Mouse (Mus musculus): ENCODE results near the gene Zfp651. TPM values are rescaled to one million over a fixed set of nuclear protein-coding genes. Genes with fewer than 3 reads are reported as not detected.

Zfp651 gene
- polyA plus RNA-seq (2017; shearing (Covaris generic)) = 0.06 TPM

DNA sequence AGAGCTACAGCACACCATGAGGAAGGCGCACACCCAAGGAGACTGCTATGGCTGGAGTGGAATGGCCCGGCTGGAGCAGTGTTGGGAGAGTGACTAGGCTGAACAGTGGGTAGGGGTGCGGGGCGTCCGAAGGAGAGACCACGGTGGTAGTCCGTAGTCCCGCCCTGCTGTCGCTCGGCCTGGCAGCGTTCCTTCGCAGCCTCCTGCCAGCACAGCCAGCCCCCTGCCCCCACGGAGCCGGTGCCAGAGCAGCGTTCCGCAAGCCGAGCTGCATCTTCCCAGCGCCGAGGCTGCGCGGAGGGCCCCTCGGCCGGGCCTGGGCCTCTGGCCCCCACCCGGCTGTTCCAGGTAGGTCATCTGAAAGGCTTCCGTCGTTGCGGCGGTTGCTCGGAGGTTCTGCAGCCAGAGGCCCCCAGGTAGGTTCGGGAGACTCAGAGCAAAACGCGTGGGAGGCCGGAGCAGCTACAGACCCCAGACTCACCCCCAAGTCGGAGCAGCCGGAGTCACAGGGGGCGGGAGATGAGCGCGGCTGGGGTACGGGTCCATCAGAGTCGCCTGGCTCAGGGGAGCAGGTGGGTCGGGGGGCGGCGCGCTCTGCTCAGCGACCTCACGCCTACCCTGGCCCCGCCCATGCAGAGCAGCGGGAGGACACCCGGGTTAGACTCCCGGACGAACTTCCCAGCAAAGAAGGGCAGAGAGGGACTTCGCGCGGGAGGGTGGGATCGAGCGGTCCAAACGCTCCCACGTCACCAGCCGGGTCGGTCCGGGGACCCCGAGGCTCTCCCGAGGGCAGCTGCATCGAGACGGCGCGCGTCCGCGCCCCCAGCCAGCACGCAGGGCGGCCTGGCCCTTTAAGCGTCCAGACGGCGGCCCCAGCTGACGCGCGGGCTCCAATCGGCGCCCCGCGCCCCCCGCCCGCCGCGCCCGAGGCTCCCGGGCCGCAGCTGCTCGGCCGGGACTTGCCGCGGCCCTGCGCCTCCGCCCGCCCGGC, at the start of gene Zfp651:
Gene Zfp651 (plus strand): TSS at position 240 of the 991 bp plus-strand sequence.

DNA sequence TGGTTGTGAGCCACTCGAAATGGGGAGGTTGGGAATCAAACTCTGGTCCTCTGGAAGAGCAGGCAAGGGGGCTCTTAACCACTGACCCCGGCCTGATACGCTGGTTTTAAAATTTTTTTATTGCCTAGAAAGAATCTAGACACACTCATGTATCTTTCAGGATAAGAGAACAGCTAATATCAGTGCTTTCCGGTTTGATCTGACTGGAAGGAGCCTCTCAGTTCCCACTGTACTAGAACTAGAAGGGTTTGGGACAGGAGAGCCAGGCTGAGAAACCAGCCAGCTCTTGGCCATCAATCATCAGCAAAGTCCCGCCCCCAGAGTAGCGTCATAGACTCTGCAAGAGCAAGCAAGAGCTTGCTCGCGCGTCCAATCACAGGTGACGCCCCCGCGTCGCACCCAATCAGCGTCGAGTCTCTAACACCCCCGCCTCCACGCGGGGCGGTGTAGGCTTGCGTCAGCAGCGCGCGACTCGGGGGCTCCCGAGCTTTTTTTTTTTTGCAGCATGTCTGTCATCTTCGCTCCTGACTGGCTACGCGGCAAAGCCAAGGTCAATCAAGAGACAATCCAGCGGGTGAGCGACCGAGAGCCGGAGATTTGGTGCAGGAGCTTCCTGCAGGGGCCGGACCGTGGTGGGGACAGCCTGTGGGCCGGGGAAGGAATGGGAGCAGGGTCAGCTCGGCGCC, 49.1 kb upstream of the Zfp651 start, which contains the start of gene Ss18l2:
Gene Ss18l2 (plus strand): TSS at position 432 of the 686 bp plus-strand sequence.

DNA sequence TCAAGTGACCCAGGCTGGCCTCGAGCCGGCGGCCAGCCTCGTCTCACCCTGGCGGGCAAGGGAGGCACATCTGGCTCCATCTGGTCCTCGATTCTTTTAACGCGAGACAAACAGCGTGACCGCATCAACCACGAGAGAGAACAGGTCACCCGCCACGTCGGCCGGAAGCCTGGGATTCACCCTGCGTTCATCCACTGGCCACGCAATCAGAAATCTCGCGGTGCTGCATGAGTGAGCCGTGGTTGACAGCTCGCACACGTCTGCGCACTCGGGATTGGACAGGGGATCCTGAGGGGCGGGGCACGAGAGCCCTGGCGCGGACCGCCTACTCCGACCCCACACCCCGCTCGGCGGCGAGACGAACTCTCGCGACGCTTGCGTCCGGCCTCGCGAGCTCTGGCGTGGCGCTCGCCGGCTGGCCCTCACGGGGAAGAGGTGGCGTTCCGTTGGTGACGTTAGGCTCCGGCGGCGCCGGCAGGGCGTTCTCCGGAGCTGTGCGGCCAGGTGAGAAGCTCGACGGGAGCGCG, 40.3 kb upstream of the Zfp651 start, which contains the start of gene Nktr:
Gene Nktr (plus strand): TSS at position 378 of the 527 bp plus-strand sequence.

DNA sequence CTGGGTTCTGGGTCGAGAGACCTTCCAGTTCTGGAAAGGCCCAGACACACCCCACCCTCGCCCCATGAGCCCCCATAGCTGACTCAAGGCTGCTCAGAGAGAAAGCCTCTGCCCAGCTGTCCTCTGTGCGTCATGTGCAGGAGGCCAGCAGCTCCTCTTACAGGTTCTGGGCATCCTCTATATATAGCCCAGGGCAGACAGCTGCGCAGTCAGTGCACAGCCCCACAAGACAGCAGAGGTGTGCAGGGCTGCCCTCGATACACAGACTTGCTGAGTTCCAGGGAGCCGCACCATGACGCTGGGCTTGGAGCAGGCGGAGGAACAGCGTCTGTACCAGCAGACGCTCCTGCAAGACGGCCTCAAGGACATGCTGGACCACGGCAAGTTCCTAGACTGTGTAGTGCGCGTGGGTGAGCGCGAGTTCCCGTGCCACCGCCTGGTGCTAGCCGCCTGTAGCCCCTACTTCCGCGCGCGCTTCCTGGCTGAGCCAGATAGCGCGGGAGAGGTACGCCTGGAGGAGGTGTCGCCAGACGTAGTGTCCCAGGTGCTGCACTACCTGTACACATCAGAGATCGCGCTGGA, 18.4 kb downstream of the Zfp651 start, which contains the start of gene Klhl40:
Gene Klhl40 (plus strand): TSS at position 124 of the 582 bp plus-strand sequence.

DNA sequence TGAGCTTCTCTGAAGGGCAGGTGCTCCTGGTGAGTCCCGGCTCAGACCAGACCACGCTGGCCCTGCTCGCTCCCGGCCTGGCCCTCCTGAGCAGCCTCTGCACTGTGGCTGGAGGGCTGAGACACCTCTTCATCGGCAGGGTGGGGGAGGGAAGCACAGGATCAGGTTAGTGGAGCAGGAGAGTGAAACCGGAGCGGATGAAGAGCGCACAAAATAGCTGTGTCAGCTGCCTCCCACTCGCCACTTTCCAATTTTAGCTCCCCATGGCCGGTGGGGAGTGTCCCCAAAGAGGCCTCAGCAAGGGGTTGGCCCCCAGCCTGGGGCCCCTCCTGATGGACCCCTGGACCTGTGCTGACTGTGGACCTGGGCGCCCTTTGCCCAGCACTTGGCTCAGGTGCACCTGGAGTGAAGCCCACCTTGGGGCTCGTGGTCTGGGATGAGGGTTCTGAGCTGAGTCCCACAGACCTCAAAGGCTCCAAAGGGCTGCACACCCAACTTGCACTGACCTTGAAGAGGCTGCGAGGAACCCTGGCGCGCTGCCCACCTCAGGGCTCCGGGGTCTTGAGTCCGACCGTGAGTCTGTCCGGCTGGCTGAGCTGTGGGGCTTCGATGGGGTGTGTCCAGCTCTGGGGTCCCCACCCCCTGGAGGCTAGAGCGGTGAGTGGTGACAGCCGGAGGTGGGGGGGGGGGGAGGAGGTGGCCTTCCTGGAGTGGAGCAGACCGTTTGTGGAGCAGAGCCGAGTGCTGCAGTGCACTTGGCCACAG, 32.8 kb downstream of the Zfp651 start, which contains the start of gene Hhatl:
Gene Hhatl (minus strand): TSS at position 751 of the 765 bp plus-strand sequence.

Other genes with a start within 250 kb of the Zfp651 start
- gene Lyzl4, start 117.2 kb upstream of the Zfp651 start, polyA plus RNA-seq (2017; shearing (Covaris generic)) = not detected
- 10.6 TPM for gene Vipr1, start 116.6 kb upstream of the Zfp651 start, polyA plus RNA-seq (2017; shearing (Covaris generic))
- 27.2 TPM for gene Sec22c, start 53.8 kb upstream of the Zfp651 start, polyA plus RNA-seq (2017; shearing (Covaris generic))
- 30.9 TPM for gene Ss18l2, start 49.0 kb upstream of the Zfp651 start, polyA plus RNA-seq (2017; shearing (Covaris generic))
- gene Nktr, start 40.2 kb upstream of the Zfp651 start, polyA plus RNA-seq (2017; shearing (Covaris generic)) = 152 TPM
- not detected for gene Klhl40, start 18.3 kb downstream of the Zfp651 start, polyA plus RNA-seq (2017; shearing (Covaris generic))
- gene Hhatl, start 33.2 kb downstream of the Zfp651 start, polyA plus RNA-seq (2017; shearing (Covaris generic)) = not detected
- gene Ccdc13, start 80.1 kb downstream of the Zfp651 start, polyA plus RNA-seq (2017; shearing (Covaris generic)) = 0.19 TPM
- 92.4 TPM for gene Higd1a, start 99.0 kb downstream of the Zfp651 start, polyA plus RNA-seq (2017; shearing (Covaris generic))
- gene Ackr2, start 139.0 kb downstream of the Zfp651 start, polyA plus RNA-seq (2017; shearing (Covaris generic)) = not detected
- not detected for gene Cyp8b1, start 157.0 kb downstream of the Zfp651 start, polyA plus RNA-seq (2017; shearing (Covaris generic))
- 0.16 TPM for gene Fam198a, start 191.7 kb downstream of the Zfp651 start, polyA plus RNA-seq (2017; shearing (Covaris generic))
- gene Pomgnt2, start 237.8 kb downstream of the Zfp651 start, polyA plus RNA-seq (2017; shearing (Covaris generic)) = 0.18 TPM

Data from CD4-positive, CD25-positive, alpha-beta regulatory T cell (primary cell).